Mouse (Mus musculus): ENCODE results near the gene Nxnl1. TPM values are rescaled to one million over a fixed set of nuclear protein-coding genes. Genes with fewer than 3 reads are reported as not detected.

The Nxnl1 gene
- total and polyA plus RNA-seq, 3 experiments, result 0.04 TPM; not detected in 2

- Histone ChIP-seq H3K9ac (ENCODE audit: insufficient read depth, low read depth) (no peak overlapping the region), H3K27ac (ENCODE audit: insufficient read depth, low read depth) (no peak overlapping the region), H3K4me1 (ENCODE audit: control insufficient read depth in 1 of 2, insufficient read depth in 2 of 2) (peaks cover 13 to 21% of the 10 kb centered on the region in 2 experiments), H3K4me2 (ENCODE audit: insufficient read depth, low read depth, poor library complexity, severe bottlenecking) (no peak overlapping the region), H3K36me3 (replicated peaks in 1 of 2; ENCODE audit: control insufficient read depth in 1 of 2, insufficient read depth in 1 of 2, low read length in 1 of 2) (peaks cover 3 to 8% of the 10 kb centered on the region in 2 experiments), H3K27me3 (replicated peaks) (no peaks in the 10 kb centered on the region), H3K79me2 (replicated peaks; ENCODE audit: control insufficient read depth, extremely low read depth, insufficient read depth, poor library complexity, severe bottlenecking) (no peaks in the 10 kb centered on the region), H3K4me3 (replicated peaks in 1 of 3; ENCODE audit: low read depth in 2 of 3, low read length in 2 of 3, poor library complexity in 1 of 3) (no peak overlapping the region), H3K9me3 (replicated peaks; ENCODE audit: low read length) (no peaks in the 10 kb centered on the region)
- in situ Hi-C loops (cut with MboI; ENCODE audit: low pct_ligation_motif_present, low pct_unique_long_range_greater_than_20kb, low sequenced_read_pairs), result no loop called here
- TF ChIP-seq ETS1 (conservative IDR thresholded peaks at IDR 0.05; ENCODE audit: low read depth, low read length) (no peak), SIN3A (IDR thresholded peaks at IDR 0.05; ENCODE audit: low read length) (no peak), UBTF (IDR thresholded peaks at IDR 0.05; ENCODE audit: low read depth, low read length) (no peak), ZC3H11A (IDR thresholded peaks at IDR 0.05; ENCODE audit: low read depth, low read length) (no peak), CHD1 (IDR thresholded peaks at IDR 0.05; ENCODE audit: low read depth, low read length) (no peak), CHD2 (IDR thresholded peaks at IDR 0.05; ENCODE audit: low read length) (no peak), IRF4 (IDR thresholded peaks at IDR 0.05; ENCODE audit: low read depth, low read length) (no peak), USF1 (IDR thresholded peaks at IDR 0.05; ENCODE audit: low read depth, low read length) (no peak), GABPA (IDR thresholded peaks at IDR 0.05; ENCODE audit: insufficient replicate concordance, low read depth, low read length) (no peak), ZMIZ1 (IDR thresholded peaks at IDR 0.05; ENCODE audit: low read depth, low read length) (no peak), CTCF (conservative IDR thresholded peaks at IDR 0.05 in 1 of 2, IDR thresholded peaks at IDR 0.05 in 1 of 2; ENCODE audit: low read depth in 2 of 2, low read length in 2 of 2) (no peak), BHLHE40 (IDR thresholded peaks at IDR 0.05; ENCODE audit: low read depth, low read length) (no peak), MXI1 (IDR thresholded peaks at IDR 0.05; ENCODE audit: low read depth, low read length) (no peak), MEF2A (IDR thresholded peaks at IDR 0.05; ENCODE audit: borderline replicate concordance, low read depth, low read length) (no peak), ZNF384 (IDR thresholded peaks at IDR 0.05; ENCODE audit: low read depth, low read length) (no peak), SMC3 (IDR thresholded peaks at IDR 0.05; ENCODE audit: low read depth, low read length) (no peak), MAZ (IDR thresholded peaks at IDR 0.05; ENCODE audit: low read depth, low read length) (no peak), RCOR1 (conservative IDR thresholded peaks at IDR 0.05; ENCODE audit: low read depth, low read length) (no peak), TCF12 (IDR thresholded peaks at IDR 0.05; ENCODE audit: low read depth, low read length) (no peak), MAFK (IDR thresholded peaks at IDR 0.05; ENCODE audit: insufficient replicate concordance, low read length) (no peak)
- dilution Hi-C loops (cut with MboI; ENCODE audit: extremely low pct_ligation_motif_present, extremely low pct_unique_long_range_greater_than_20kb, low sequenced_read_pairs), result no loop called here
- DNase-seq (ENCODE audit: extremely low read depth), result no peak
Measured at GRCm38 (mm10) chr8:71577856-71578387, 11.5 kb upstream of the Nxnl1 start.

GRCm38 (mm10) chr8:71575020-71575419 is 8.6 kb upstream of the Nxnl1 start:
- in situ Hi-C loops (cut with MboI; ENCODE audit: low pct_ligation_motif_present, low pct_unique_long_range_greater_than_20kb, low sequenced_read_pairs), result no loop called here
- peaks cover 2% of the 10 kb centered on the region for H3K27me3 ChIP-seq (replicated peaks)
- dilution Hi-C loops (cut with MboI; ENCODE audit: extremely low pct_ligation_motif_present, extremely low pct_unique_long_range_greater_than_20kb, low sequenced_read_pairs), result no loop called here
- TF ChIP-seq MAX (IDR thresholded peaks at IDR 0.05; ENCODE audit: low read length) (no peak), POLR2AphosphoS2 (IDR thresholded peaks at IDR 0.05; ENCODE audit: low read depth, low read length) (no peak), UBTF (IDR thresholded peaks at IDR 0.05; ENCODE audit: low read depth, low read length) (no peak), JUN (IDR thresholded peaks at IDR 0.05; ENCODE audit: insufficient read depth, low read depth, low read length) (no peak), USF2 (conservative IDR thresholded peaks at IDR 0.05; ENCODE audit: low read depth, low read length) (no peak), IRF4 (IDR thresholded peaks at IDR 0.05; ENCODE audit: low read depth, low read length) (no peak), TBP (conservative IDR thresholded peaks at IDR 0.05; ENCODE audit: low read depth, low read length) (no peak), TCF12 (IDR thresholded peaks at IDR 0.05; ENCODE audit: low read depth, low read length) (no peak), ZMIZ1 (IDR thresholded peaks at IDR 0.05; ENCODE audit: low read depth, low read length) (no peak), EP300 (IDR thresholded peaks at IDR 0.05; ENCODE audit: low read length) (no peak), MYC (IDR thresholded peaks at IDR 0.05; ENCODE audit: low read depth, low read length) (no peak), MAFK (IDR thresholded peaks at IDR 0.05; ENCODE audit: insufficient replicate concordance, low read length) (no peak), MXI1 (IDR thresholded peaks at IDR 0.05; ENCODE audit: low read depth, low read length) (no peak), CHD1 (IDR thresholded peaks at IDR 0.05; ENCODE audit: low read depth, low read length) (no peak), SMC3 (IDR thresholded peaks at IDR 0.05; ENCODE audit: low read depth, low read length) (no peak), MEF2A (IDR thresholded peaks at IDR 0.05; ENCODE audit: borderline replicate concordance, low read depth, low read length) (no peak), NELFE (IDR thresholded peaks at IDR 0.05; ENCODE audit: low read depth, low read length) (no peak), E2F4 (IDR thresholded peaks at IDR 0.05; ENCODE audit: insufficient replicate concordance, low read depth, low read length) (no peak), HCFC1 (IDR thresholded peaks at IDR 0.05; ENCODE audit: low read depth, low read length) (no peak), NRF1 (IDR thresholded peaks at IDR 0.05; ENCODE audit: low read depth, low read length) (no peak)
- no peak overlapping the region for H3K4me2 ChIP-seq (ENCODE audit: insufficient read depth, low read depth, poor library complexity, severe bottlenecking)
- H3K9ac ChIP-seq (ENCODE audit: insufficient read depth, low read depth), result no peak overlapping the region
- no peak overlapping the region for H3K27ac ChIP-seq (ENCODE audit: insufficient read depth, low read depth)
- no peaks in the 10 kb centered on the region for H3K36me3 ChIP-seq (replicated peaks in 1 of 2; ENCODE audit: control insufficient read depth in 1 of 2, insufficient read depth in 1 of 2, low read length in 1 of 2)
- no peaks in the 10 kb centered on the region for H3K79me2 ChIP-seq (replicated peaks; ENCODE audit: control insufficient read depth, extremely low read depth, insufficient read depth, poor library complexity, severe bottlenecking)
- peaks cover 11 to 13% of the 10 kb centered on the region in 2 experiments for H3K4me1 ChIP-seq (ENCODE audit: control insufficient read depth in 1 of 2, insufficient read depth in 2 of 2)
- H3K9me3 ChIP-seq (replicated peaks; ENCODE audit: low read length), result no peaks in the 10 kb centered on the region
- H3K4me3 ChIP-seq (replicated peaks in 1 of 3; ENCODE audit: low read depth in 2 of 3, low read length in 2 of 3, poor library complexity in 1 of 3), result no peak overlapping the region
- DNase-seq (ENCODE audit: extremely low read depth), result no peak
